Mouse (Mus musculus): ENCODE data around the gene Cd96. TPM values are rescaled to one million over a fixed set of nuclear protein-coding genes. Genes with fewer than 3 reads are reported as not detected.
A peak's percentile ranks its signal among the peaks of the same experiment; 100 is the strongest.

Gene Cd96
- polyA plus RNA-seq, 1 experiment = 0.70 TPM

- H3K4me1 ChIP-seq (ENCODE audit: control insufficient read depth, insufficient read depth, low read length) = no peaks in the 10 kb centered on the region
- 62% methylated on average over 5 of the region's 5 CpGs for WGBS
- no peak overlapping the region for H3K4me3 ChIP-seq (replicated peaks; ENCODE audit: control insufficient read depth, low read depth, low read length)
- no peak overlapping the region for H3K27ac ChIP-seq (ENCODE audit: control insufficient read depth, insufficient read depth, low read depth, low read length, poor library complexity)
- TF ChIP-seq CTCF (IDR thresholded peaks at IDR 0.05; ENCODE audit: control insufficient read depth, insufficient read depth, low read length) (no peak), POLR2A (IDR thresholded peaks at IDR 0.05; ENCODE audit: borderline replicate concordance, control insufficient read depth, low read depth, low read length) (no peak)
Observed at GRCm38 (mm10) chr16:46022958-46023491, 97.0 kb downstream of the Cd96 start.

- WGBS = 4% methylated on average over 5 of the region's 5 CpGs
- no peak overlapping the region for H3K4me3 ChIP-seq (replicated peaks; ENCODE audit: control insufficient read depth, low read depth, low read length)
- H3K4me1 ChIP-seq (ENCODE audit: control insufficient read depth, insufficient read depth, low read length) = no peaks in the 10 kb centered on the region
- TF ChIP-seq CTCF (IDR thresholded peaks at IDR 0.05; ENCODE audit: control insufficient read depth, insufficient read depth, low read length) (peak; percentile 56), POLR2A (IDR thresholded peaks at IDR 0.05; ENCODE audit: borderline replicate concordance, control insufficient read depth, low read depth, low read length) (no peak)
- no peak overlapping the region for H3K27ac ChIP-seq (ENCODE audit: control insufficient read depth, insufficient read depth, low read depth, low read length, poor library complexity)
Observed at GRCm38 (mm10) chr16:46022189-46022928, 97.7 kb downstream of the Cd96 start.

DNA sequence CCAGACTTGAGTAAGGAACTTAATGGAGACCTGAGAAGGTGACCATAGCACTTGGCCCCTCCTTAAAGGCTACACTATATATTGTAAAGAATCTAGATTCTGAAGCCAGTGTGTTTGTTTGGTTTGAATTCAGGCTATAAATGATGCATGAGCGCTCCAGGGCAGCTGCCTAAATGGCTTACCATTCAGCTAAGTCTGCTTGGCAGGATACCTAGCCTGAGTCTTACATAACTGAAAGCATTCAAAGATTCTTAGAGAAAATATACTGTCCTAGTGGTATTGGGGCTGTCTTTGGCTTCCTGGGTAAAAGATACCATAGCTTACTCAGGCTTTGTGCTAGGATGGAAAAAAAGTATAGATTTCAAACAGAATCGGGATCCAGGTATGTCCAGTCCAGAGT lies 98.7 kb downstream of the Cd96 start:
- TF ChIP-seq POLR2A (IDR thresholded peaks at IDR 0.05; ENCODE audit: borderline replicate concordance, control insufficient read depth, low read depth, low read length) = no peak
- no peak for TF ChIP-seq CTCF (IDR thresholded peaks at IDR 0.05; ENCODE audit: control insufficient read depth, insufficient read depth, low read length)
- WGBS = 80% methylated on average over 2 of the region's 2 CpGs
- no peak overlapping the region for H3K4me3 ChIP-seq (replicated peaks; ENCODE audit: control insufficient read depth, low read depth, low read length)
- no peaks in the 10 kb centered on the region for H3K4me1 ChIP-seq (ENCODE audit: control insufficient read depth, insufficient read depth, low read length)
- no peak overlapping the region for H3K27ac ChIP-seq (ENCODE audit: control insufficient read depth, insufficient read depth, low read depth, low read length, poor library complexity)

DNA sequence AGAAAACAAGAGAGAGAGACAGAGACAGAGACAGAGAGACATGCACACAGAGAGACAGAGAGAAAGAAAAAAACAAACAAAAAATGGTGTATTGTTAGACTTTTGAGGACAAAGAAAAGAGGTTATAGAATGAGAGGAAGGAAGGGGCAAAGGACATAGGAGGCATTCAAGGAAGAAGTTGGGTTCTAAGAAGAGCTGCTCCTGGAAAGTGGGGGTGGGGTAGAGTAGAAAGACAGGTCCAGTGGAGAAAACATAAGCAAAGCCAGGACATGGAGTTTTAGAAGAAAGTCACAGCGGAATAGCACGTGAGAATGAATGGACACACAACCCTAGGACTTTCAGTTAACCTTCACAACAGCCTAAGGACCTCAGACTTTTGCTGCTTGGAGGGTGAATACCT lies 99.7 kb downstream of the Cd96 start:
- no peak overlapping the region for H3K4me3 ChIP-seq (replicated peaks; ENCODE audit: control insufficient read depth, low read depth, low read length)
- no peak overlapping the region for H3K27ac ChIP-seq (ENCODE audit: control insufficient read depth, insufficient read depth, low read depth, low read length, poor library complexity)
- WGBS = 71% methylated on average over 2 of the region's 2 CpGs
- no peaks in the 10 kb centered on the region for H3K4me1 ChIP-seq (ENCODE audit: control insufficient read depth, insufficient read depth, low read length)
- TF ChIP-seq CTCF (IDR thresholded peaks at IDR 0.05; ENCODE audit: control insufficient read depth, insufficient read depth, low read length) (no peak), POLR2A (IDR thresholded peaks at IDR 0.05; ENCODE audit: borderline replicate concordance, control insufficient read depth, low read depth, low read length) (no peak)

DNA sequence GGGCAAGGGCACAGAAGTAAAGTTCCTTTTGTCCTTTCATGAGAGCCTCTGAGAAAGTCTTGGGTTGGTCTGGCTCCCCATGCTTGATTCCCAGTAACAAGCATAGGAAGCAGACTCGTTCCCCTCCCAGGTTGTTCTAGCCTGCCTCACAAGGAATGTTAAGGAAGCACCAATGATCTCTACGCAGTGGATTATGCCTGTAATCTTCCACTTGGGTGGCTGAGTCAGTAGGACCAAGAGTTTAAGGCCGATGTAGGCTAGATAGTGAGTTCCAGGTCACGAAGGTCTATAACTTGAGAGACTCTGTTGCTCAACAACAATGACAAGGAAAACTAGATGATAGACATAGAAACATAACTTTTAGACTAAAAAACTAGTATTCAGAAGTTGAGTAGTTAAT lies 100.3 kb downstream of the Cd96 start:
- H3K27ac ChIP-seq (ENCODE audit: control insufficient read depth, insufficient read depth, low read depth, low read length, poor library complexity) = no peak overlapping the region
- H3K4me1 ChIP-seq (ENCODE audit: control insufficient read depth, insufficient read depth, low read length) = no peaks in the 10 kb centered on the region
- no peak for TF ChIP-seq CTCF (IDR thresholded peaks at IDR 0.05; ENCODE audit: control insufficient read depth, insufficient read depth, low read length)
- TF ChIP-seq POLR2A (IDR thresholded peaks at IDR 0.05; ENCODE audit: borderline replicate concordance, control insufficient read depth, low read depth, low read length) = no peak
- 76% methylated on average over 4 of the region's 4 CpGs for WGBS
- no peak overlapping the region for H3K4me3 ChIP-seq (replicated peaks; ENCODE audit: control insufficient read depth, low read depth, low read length)

- Histone ChIP-seq H3K4me1 (ENCODE audit: control insufficient read depth, insufficient read depth, low read length) (no peaks in the 10 kb centered on the region), H3K27ac (ENCODE audit: control insufficient read depth, insufficient read depth, low read depth, low read length, poor library complexity) (no peak overlapping the region), H3K4me3 (replicated peaks; ENCODE audit: control insufficient read depth, low read depth, low read length) (no peak overlapping the region)
- TF ChIP-seq CTCF (IDR thresholded peaks at IDR 0.05; ENCODE audit: control insufficient read depth, insufficient read depth, low read length) = no peak
- no peak for TF ChIP-seq POLR2A (IDR thresholded peaks at IDR 0.05; ENCODE audit: borderline replicate concordance, control insufficient read depth, low read depth, low read length)
- 79% methylated on average over 1 of the region's 1 CpGs for WGBS
Observed at GRCm38 (mm10) chr16:46019359-46019758, 100.7 kb downstream of the Cd96 start.

GRCm38 (mm10) chr16:46011696-46012095 lies 108.4 kb downstream of the Cd96 start:
- H3K27ac ChIP-seq (ENCODE audit: control insufficient read depth, insufficient read depth, low read depth, low read length, poor library complexity) = no peak overlapping the region
- WGBS = 84% methylated on average over 1 of the region's 1 CpGs
- no peak overlapping the region for H3K4me3 ChIP-seq (replicated peaks; ENCODE audit: control insufficient read depth, low read depth, low read length)
- TF ChIP-seq POLR2A (IDR thresholded peaks at IDR 0.05; ENCODE audit: borderline replicate concordance, control insufficient read depth, low read depth, low read length) (no peak), CTCF (IDR thresholded peaks at IDR 0.05; ENCODE audit: control insufficient read depth, insufficient read depth, low read length) (no peak)
- peaks cover 1% of the 10 kb centered on the region; the same call in 1 of the 2 replicates for H3K4me1 ChIP-seq (ENCODE audit: control insufficient read depth, insufficient read depth, low read length)

DNA sequence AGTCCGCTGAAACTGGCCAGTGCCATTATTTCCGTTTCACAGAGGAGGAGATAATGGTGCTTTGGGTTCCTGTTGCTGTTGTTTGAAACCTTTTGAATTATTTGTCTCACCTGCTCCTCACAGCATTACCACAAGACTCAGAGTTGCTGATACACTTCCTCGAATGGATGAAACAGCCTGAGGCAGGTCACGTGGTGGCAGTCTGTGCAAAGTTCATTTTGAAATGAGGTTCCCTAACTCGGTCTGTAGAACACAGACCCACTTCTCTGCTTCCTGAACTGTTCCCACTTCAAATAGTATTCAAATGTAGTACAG lies 109.2 kb downstream of the Cd96 start:
- Histone ChIP-seq H3K4me1 (ENCODE audit: control insufficient read depth, insufficient read depth, low read length) (peaks cover 1% of the 10 kb centered on the region; the same call in 1 of the 2 replicates), H3K4me3 (replicated peaks; ENCODE audit: control insufficient read depth, low read depth, low read length) (peak overlapping the region; percentile 69), H3K27ac (ENCODE audit: control insufficient read depth, insufficient read depth, low read depth, low read length, poor library complexity) (peak overlapping the region; percentile 76)
- TF ChIP-seq POLR2A (IDR thresholded peaks at IDR 0.05; ENCODE audit: borderline replicate concordance, control insufficient read depth, low read depth, low read length) = no peak
- no peak for TF ChIP-seq CTCF (IDR thresholded peaks at IDR 0.05; ENCODE audit: control insufficient read depth, insufficient read depth, low read length)
- WGBS = 1% methylated on average over 5 of the region's 5 CpGs

Measured in bone marrow, adult 2 months (tissue).